Mouse (Mus musculus) bone marrow macrophage, adult 2 months (primary cell): ENCODE measurements around the gene Cybc1.

ENCODE experiments used
- CTCF ChIP-seq: IDR thresholded peaks from 2 replicates; pipeline ENCODE4 v1.5.1; 2012; ENCODE audit warnings: low read depth, mild to moderate bottlenecking, low read length, moderate library complexity
- POLR2A ChIP-seq: IDR thresholded peaks from 2 replicates; pipeline ENCODE4 v1.6.1; 2012; ENCODE audit warnings: mild to moderate bottlenecking, low read depth, low read length, borderline replicate concordance

DNA sequence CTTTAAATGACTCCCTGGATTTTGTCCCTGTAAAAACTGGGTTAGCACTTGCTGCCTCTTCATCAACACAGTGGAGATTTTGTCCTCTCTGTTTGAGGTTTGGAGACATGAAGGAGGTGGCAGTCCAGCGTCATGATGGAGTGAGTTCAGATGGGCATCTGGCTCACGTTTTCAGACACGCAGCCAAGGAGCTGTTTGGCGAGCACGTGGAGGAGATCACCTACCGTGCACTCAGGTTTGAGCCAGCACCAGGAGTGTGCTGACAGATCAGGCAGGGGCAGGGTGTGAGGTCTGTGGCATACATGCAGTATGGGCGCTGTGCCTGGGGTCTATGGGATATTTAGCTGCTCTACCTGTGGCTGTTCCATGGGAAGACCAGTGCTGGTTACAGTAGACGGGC lies 21.1 kb upstream of the Cybc1 start:
- TF ChIP-seq CTCF (no peak), POLR2A (no peak)
